Mouse (Mus musculus): Measurements from ENCODE around the gene Slc35f5. TPM values are rescaled to one million over a fixed set of nuclear protein-coding genes. Genes with fewer than 3 reads are reported as not detected.

Slc35f5 gene
- polyA plus RNA-seq, 1 experiment from 2014 or later, result 49.9 TPM

DNA sequence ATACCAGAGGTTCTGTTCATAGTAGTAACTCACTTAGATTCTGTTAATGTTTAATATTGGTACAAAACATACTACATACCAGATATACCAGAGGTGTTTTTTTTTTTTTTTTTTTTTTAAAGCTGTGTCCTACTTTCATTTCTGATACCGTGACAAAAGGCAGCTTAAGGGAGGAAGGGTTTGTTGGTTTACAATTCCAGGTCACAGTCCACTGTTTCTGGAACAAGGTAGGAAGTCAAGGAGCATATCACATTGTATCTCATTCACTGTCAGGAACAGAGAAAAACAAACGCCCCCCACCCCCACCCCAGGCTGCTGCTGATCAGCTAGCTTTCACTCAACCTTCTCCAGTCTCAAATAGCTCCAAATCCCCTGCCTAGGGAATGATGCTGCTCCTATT is 21.1 kb upstream of the Slc35f5 start:
- no peak overlapping the region for H3K4me3 ChIP-seq (replicated peaks)
- no peak for ATAC-seq (ENCODE audit: insufficient number of reproducible peaks, low FRiP score, low TSS enrichment, low read depth)
- WGBS, result 67% methylated on average over 2 of the region's 2 CpGs

DNA sequence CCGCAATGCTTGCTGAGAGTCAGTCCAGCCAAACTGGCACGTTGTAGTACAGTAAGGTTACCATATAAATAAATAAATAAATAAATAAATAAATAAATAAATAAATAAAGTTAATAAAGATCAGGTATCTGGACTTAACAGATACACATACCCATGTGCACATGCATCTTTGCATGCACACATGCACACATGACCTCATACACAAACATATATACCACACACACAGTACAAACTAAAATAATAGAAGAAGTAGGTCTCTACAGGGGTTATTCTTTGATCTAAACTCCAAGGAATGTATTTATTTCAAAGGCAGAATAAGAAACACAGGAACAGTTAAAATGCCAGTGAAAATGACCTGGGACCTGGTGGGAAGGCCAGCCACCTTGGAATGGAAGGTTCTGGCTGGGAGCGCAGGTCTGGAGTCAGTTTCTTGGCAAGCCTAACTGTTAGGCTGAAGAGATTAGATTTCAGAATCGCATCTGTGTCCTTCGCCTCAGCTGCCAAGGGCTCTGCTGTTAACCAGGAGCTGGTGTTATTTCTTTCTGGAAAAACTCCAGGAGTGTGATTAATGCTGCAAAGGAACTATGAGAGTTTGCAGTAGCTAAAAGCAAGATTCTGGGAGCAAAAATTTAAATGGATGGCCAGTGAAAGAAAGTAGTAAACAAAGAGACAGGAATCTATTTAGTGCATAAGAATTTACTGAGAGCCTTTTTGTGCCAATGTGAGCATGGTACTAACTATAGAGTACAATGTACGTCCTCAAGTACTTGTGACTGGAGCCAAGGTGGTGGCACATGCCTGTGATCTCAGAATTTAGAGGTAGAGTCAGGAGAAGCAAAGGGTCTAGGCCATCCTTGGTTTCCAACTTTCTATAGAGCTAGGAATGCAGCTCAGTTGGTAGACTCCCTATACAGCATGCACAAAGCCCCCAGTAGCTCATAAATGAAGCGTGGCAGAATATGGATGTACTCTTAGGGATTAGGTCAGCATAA is 18.1 kb upstream of the Slc35f5 start:
- Histone ChIP-seq H3K9ac (no peak overlapping the region), H3K4me2 (replicated peaks) (no peak overlapping the region), H3K4me1 (no peaks in the 10 kb centered on the region), H3K9me3 (replicated peaks) (no peaks in the 10 kb centered on the region), H3K27ac (replicated peaks) (no peak overlapping the region), H3K27me3 (no peaks in the 10 kb centered on the region), H3K36me3 (no peaks in the 10 kb centered on the region), H3K4me3 (replicated peaks) (no peak overlapping the region)
- 70% methylated on average over 7 of the region's 7 CpGs for WGBS
- no peak for ATAC-seq (ENCODE audit: insufficient number of reproducible peaks, low FRiP score, low TSS enrichment, low read depth)

More for the DNA sequence above, 21.1 kb upstream of the Slc35f5 start:
- H3K9me3 ChIP-seq (replicated peaks), result no peaks in the 10 kb centered on the region
- H3K9ac ChIP-seq, result no peak overlapping the region
- no peaks in the 10 kb centered on the region for H3K4me1 ChIP-seq
- H3K27ac ChIP-seq (replicated peaks), result no peak overlapping the region
- no peaks in the 10 kb centered on the region for H3K36me3 ChIP-seq
- no peak overlapping the region for H3K4me2 ChIP-seq (replicated peaks)
- H3K27me3 ChIP-seq, result no peaks in the 10 kb centered on the region

DNA sequence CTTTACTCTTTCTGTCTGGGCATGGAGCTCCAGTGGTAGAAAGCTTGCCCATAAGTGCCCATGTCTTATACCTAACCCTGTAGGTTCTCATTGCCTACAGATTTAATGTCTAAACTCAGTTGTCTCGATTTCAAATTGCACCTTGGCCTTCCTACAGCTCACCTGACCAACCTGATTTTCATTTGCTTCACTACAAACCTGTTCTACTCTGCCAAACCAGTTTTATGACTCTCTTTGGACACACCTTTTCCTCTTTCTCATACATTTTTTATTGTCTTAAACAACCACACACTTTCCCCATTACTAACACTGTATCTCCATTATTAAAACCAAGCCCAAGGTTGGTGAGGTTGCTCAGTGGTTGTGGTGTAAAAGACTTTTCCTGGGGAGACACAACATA is 10.5 kb upstream of the Slc35f5 start:
- Histone ChIP-seq H3K4me3 (replicated peaks) (no peak overlapping the region), H3K4me2 (replicated peaks) (no peak overlapping the region), H3K9ac (no peak overlapping the region), H3K9me3 (replicated peaks) (no peaks in the 10 kb centered on the region), H3K4me1 (no peaks in the 10 kb centered on the region), H3K36me3 (no peaks in the 10 kb centered on the region), H3K27me3 (no peaks in the 10 kb centered on the region), H3K27ac (replicated peaks) (peak overlapping the region; percentile 71)
- WGBS, result 32% methylated on average over 1 of the region's 1 CpGs
- ATAC-seq (ENCODE audit: insufficient number of reproducible peaks, low FRiP score, low TSS enrichment, low read depth), result no peak

DNA sequence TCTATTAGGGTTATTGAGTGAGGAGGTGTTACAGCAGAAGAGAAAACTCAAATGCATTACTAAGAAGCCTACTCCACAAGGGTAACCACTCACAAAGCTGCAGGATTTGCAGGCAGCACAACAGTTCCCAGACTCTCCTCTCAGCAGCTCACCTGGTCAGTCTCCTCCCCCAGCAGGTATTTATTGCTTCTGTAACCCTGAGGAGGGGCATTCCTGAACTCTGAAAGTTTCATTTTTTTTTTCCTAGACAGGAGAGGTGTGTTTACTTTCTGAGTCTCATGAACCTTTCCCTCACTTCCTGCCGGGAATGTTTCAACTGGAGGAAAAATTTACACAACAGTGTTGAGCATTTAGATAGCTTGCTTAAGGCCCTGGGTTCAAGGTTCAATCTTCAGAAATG is 10.0 kb upstream of the Slc35f5 start:
- no peaks in the 10 kb centered on the region for H3K4me1 ChIP-seq
- no peak for ATAC-seq (ENCODE audit: insufficient number of reproducible peaks, low FRiP score, low TSS enrichment, low read depth)
- no peaks in the 10 kb centered on the region for H3K36me3 ChIP-seq
- WGBS, result 67% methylated on average over 1 of the region's 1 CpGs
- H3K9ac ChIP-seq, result no peak overlapping the region
- H3K4me3 ChIP-seq (replicated peaks), result no peak overlapping the region
- no peaks in the 10 kb centered on the region for H3K9me3 ChIP-seq (replicated peaks)
- H3K4me2 ChIP-seq (replicated peaks), result no peak overlapping the region
- no peaks in the 10 kb centered on the region for H3K27me3 ChIP-seq
- peak overlapping the region; percentile 71 for H3K27ac ChIP-seq (replicated peaks)

DNA sequence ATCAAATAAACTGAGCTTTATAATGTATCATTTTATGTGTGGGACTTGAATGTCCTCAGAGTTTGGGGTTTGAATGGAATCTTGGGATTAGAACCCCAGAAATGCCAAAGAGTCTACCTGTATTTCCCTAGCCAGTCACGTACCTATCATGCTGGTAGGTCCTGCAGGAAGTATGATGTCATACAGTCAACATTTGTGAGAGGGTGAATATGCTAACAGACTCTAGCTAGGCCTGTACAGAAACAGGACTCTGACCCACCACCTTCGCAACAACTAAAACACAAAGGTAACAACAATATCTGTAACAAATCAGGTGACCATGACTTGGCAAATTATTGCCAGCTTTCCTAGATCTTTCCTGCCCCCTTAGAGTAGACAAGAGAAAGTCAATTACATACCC is 8.8 kb upstream of the Slc35f5 start:
- no peak overlapping the region for H3K4me3 ChIP-seq (replicated peaks)
- H3K27ac ChIP-seq (replicated peaks), result no peak overlapping the region
- WGBS, result 77% methylated on average over 2 of the region's 2 CpGs
- H3K4me2 ChIP-seq (replicated peaks), result no peak overlapping the region
- H3K9ac ChIP-seq, result no peak overlapping the region
- no peaks in the 10 kb centered on the region for H3K36me3 ChIP-seq
- no peaks in the 10 kb centered on the region for H3K27me3 ChIP-seq
- no peaks in the 10 kb centered on the region for H3K4me1 ChIP-seq
- no peak for ATAC-seq (ENCODE audit: insufficient number of reproducible peaks, low FRiP score, low TSS enrichment, low read depth)
- H3K9me3 ChIP-seq (replicated peaks), result no peaks in the 10 kb centered on the region

DNA sequence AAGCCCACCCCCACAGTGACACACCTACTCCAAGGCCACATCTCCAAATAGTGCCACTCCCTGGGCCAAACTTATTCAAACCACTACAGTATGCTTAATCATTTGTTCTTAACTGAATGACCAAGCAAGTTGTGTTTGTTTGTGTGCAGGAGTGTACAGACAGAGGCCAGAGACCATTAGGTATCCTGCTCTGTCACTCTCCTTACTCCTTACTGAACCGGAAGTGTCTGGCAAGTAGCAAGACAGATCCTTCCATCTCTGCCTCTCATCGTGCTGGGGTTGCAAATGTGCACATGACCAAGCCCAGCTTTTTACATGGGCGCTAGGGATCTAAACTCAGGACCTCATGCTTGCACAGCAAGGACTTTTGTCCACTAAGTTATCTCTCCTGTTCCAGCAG is 1.1 kb upstream of the Slc35f5 start:
- 65% methylated on average over 3 of the region's 3 CpGs for WGBS
- H3K4me1 ChIP-seq, result peaks cover 16% of the 10 kb centered on the region; the same call in 1 of the 2 replicates
- H3K9me3 ChIP-seq (replicated peaks), result no peaks in the 10 kb centered on the region
- H3K4me2 ChIP-seq (replicated peaks), result peak overlapping the region; percentile 76; the same call in 1 of the 2 replicates
- ATAC-seq (ENCODE audit: insufficient number of reproducible peaks, low FRiP score, low TSS enrichment, low read depth), result no peak
- no peaks in the 10 kb centered on the region for H3K27me3 ChIP-seq
- H3K9ac ChIP-seq, result no peak overlapping the region
- no peaks in the 10 kb centered on the region for H3K36me3 ChIP-seq
- no peak overlapping the region for H3K4me3 ChIP-seq (replicated peaks)
- peak overlapping the region; percentile 34; the same call in 1 of the 2 replicates for H3K27ac ChIP-seq (replicated peaks)

DNA sequence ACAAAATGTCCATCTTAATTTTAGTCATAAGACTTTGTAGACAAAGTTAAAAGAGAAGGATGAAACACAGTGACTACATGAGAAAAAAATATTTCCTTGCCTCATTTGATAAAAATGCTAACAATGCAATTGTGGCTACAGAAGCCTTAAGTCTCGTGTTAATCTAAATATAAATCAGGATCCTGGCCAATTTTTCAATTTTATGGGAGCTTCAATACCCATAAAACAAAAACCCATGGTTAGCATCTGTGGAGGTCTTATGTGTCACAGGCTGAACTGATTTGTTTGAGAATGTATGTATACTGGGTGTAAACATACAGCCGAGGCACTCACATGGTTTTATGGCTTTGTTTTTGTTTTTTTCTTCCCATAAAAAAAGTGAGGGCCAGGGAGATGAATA is 674 bp upstream of the Slc35f5 start:
- H3K27me3 ChIP-seq, result no peaks in the 10 kb centered on the region
- H3K4me1 ChIP-seq, result peaks cover 16% of the 10 kb centered on the region; the same call in 1 of the 2 replicates
- no peaks in the 10 kb centered on the region for H3K36me3 ChIP-seq
- ATAC-seq (ENCODE audit: insufficient number of reproducible peaks, low FRiP score, low TSS enrichment, low read depth), result no peak
- H3K9ac ChIP-seq, result peak overlapping the region; percentile 88
- H3K4me3 ChIP-seq (replicated peaks), result peak overlapping the region; percentile 92
- 2% methylated on average over 2 of the region's 2 CpGs for WGBS
- H3K9me3 ChIP-seq (replicated peaks), result no peaks in the 10 kb centered on the region
- peak overlapping the region; percentile 76 for H3K4me2 ChIP-seq (replicated peaks)
- peak overlapping the region; percentile 94 for H3K27ac ChIP-seq (replicated peaks)

DNA sequence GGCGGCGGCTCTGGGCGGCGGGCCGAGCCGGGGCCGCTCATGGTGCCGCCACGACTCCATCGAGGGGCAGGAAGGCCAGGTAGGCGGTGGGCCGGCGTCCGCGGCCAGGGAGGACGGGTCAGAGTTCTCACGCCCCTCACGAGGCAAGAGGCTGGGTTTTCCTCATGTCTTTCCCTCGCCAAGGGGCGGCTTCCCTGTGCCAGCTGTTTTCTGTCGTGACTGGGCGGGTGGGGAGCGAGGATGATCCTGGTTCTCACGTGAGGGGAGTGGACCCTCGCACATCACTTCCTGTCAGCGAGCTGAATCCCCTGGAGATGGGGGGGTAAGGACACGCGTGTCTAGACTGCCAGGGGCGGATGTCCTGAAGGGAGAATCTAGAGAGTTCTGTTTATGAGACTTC is 811 bp downstream of the Slc35f5 start:
- no peaks in the 10 kb centered on the region for H3K9me3 ChIP-seq (replicated peaks)
- peak overlapping the region; percentile 88 for H3K9ac ChIP-seq
- under 1% methylated on average over 28 of the region's 29 CpGs for WGBS
- peak overlapping the region; percentile 76 for H3K4me2 ChIP-seq (replicated peaks)
- H3K27me3 ChIP-seq, result no peaks in the 10 kb centered on the region
- peak overlapping the region; percentile 94 for H3K27ac ChIP-seq (replicated peaks)
- no peaks in the 10 kb centered on the region for H3K36me3 ChIP-seq
- peaks cover 16% of the 10 kb centered on the region; the same call in 1 of the 2 replicates for H3K4me1 ChIP-seq
- peak; percentile 16 for ATAC-seq (ENCODE audit: insufficient number of reproducible peaks, low FRiP score, low TSS enrichment, low read depth)
- H3K4me3 ChIP-seq (replicated peaks), result peak overlapping the region; percentile 92

DNA sequence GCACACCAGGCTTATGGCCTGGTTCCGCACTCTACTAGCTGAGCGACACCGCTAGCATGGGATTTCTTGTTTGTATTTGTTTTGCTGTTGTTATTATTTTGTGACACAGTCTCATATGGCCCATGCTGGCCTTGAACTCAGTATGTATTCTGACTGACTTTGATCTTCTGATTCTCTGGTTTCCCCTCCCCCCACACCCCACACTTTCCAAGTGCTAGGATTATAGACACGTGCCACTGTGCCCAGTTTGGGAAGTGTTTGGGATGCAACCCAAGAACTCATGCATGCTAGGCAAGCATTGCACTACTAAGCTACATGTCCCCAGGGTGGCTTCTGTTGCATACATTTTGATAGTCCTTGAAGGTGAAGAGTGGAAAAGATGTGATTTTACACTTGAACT is 1.4 kb downstream of the Slc35f5 start:
- Histone ChIP-seq H3K9ac (0 out of 2 replicates have a peak overlapping the region, but pooled peaks have one; percentile 88), H3K27ac (replicated peaks) (no peak overlapping the region), H3K4me2 (replicated peaks) (peak overlapping the region; percentile 76), H3K27me3 (no peaks in the 10 kb centered on the region), H3K4me1 (peaks cover 16% of the 10 kb centered on the region; the same call in 1 of the 2 replicates), H3K9me3 (replicated peaks) (no peaks in the 10 kb centered on the region), H3K4me3 (replicated peaks) (peak overlapping the region; percentile 92), H3K36me3 (peaks cover 5% of the 10 kb centered on the region; the same call in 1 of the 2 replicates)
- 65% methylated on average over 4 of the region's 4 CpGs for WGBS
- no peak for ATAC-seq (ENCODE audit: insufficient number of reproducible peaks, low FRiP score, low TSS enrichment, low read depth)

DNA sequence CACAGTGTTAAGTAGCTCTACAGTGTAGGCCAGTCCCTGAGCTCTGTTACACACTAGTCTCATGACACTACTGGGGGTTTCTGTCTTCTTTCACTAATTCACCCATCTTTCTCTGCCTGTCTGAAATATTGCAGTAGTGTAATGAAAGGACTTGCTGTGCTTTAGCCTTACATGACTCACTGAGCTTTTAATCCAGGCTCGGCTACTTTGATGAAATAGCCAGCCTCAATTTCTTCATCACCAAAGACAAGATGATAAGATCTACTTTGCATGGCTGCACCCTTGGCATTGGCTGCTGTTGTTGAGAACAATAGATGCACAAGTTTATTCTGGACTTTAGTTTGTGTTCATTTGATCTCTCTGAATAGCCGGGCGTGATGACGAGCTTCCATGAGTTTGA is 7.7 kb downstream of the Slc35f5 start:
- no peaks in the 10 kb centered on the region for H3K9me3 ChIP-seq (replicated peaks)
- no peaks in the 10 kb centered on the region for H3K4me1 ChIP-seq
- H3K4me2 ChIP-seq (replicated peaks), result no peak overlapping the region
- H3K36me3 ChIP-seq, result peaks cover 47% of the 10 kb centered on the region
- H3K27ac ChIP-seq (replicated peaks), result no peak overlapping the region
- no peaks in the 10 kb centered on the region for H3K27me3 ChIP-seq
- H3K9ac ChIP-seq, result no peak overlapping the region
- no peak for ATAC-seq (ENCODE audit: insufficient number of reproducible peaks, low FRiP score, low TSS enrichment, low read depth)
- no peak overlapping the region for H3K4me3 ChIP-seq (replicated peaks)
- WGBS, result 85% methylated on average over 4 of the region's 4 CpGs

DNA sequence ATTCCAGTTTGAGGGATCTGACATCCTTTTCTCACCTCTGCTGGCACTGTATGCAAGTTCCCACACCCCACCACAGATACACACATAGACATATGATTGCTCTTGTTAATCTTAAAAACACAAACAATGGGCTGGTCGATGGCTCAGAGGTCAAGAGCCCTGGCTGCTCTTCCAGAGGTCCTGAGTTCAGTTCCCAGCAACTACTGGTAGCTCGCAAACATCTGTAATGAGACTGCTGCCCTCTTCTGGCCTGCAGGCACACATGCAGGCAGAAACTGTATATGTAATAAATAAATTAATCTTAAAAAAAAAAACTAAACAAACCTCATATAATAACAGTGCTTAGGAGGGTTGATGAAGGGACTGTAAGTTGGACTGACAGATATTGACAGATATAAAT is 13.8 kb downstream of the Slc35f5 start:
- 77% methylated on average over 2 of the region's 2 CpGs for WGBS
- Histone ChIP-seq H3K36me3 (peaks cover 69% of the 10 kb centered on the region), H3K9me3 (replicated peaks) (no peaks in the 10 kb centered on the region)

More for the DNA sequence above, 13.8 kb downstream of the Slc35f5 start:
- Histone ChIP-seq H3K4me3 (replicated peaks) (no peak overlapping the region), H3K9ac (no peak overlapping the region), H3K4me2 (replicated peaks) (no peak overlapping the region), H3K4me1 (no peaks in the 10 kb centered on the region), H3K27ac (replicated peaks) (no peak overlapping the region), H3K27me3 (no peaks in the 10 kb centered on the region)
- ATAC-seq (ENCODE audit: insufficient number of reproducible peaks, low FRiP score, low TSS enrichment, low read depth), result no peak
